Mouse (Mus musculus): ENCODE measurements around the gene Olfr1418.

DNA sequence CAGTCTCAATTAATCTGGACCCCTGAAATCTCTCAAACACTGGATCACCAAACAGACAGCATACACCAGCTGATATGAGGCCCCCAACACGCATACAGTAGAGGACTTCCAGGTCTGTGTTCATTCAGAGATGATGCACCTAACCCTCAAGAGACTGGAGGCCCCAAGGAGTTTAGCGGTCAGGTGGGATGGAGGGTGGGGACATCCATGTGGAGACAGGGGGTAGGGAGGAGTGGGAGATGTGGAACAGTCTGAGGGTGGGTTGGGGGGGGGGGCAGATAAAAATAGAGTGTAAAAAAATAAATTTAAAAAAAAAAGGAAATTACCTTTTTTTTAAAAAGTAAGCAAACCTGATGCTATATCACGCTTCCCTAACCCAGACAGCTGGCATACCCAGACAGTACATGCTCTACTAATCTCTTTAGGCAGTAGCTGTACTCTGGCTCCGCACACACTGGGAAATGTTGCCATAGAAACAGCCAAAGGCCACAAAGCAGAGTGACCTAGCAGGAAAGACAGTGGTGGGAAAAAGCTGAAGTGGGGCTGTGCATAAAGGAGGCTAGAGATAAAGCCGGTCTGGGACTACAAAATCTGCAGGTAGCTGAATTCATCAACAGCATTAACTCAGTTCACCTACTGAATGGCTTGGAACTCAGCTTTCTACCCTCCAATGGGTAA, 49.0 kb downstream of the Olfr1418 start:
- TF ChIP-seq GATA1 (IDR thresholded peaks at IDR 0.05; ENCODE audit: low read length) (no peak), TAL1 (IDR thresholded peaks at IDR 0.05; ENCODE audit: low read length) (no peak)
